Mouse (Mus musculus): ENCODE measurements around the gene Atp1b2.
A peak's percentile ranks its signal among the peaks of the same experiment; 100 is the strongest.

The Atp1b2 gene

GRCm38 (mm10) chr11:69580091-69580514 is 25.6 kb downstream of the Atp1b2 start, which contains the start of the genes Wrap53 and Trp53:
Gene Wrap53, minus strand, starts transcription at chr11:69580255.
Gene Trp53, plus strand, starts transcription at chr11:69580359.
- DNase-seq (ENCODE audit: low spot score), result peak; percentile 96

- peak; percentile 98 for DNase-seq (ENCODE audit: low spot score)
Observed at GRCm38 (mm10) chr11:69579128-69580017, 26.4 kb downstream of the Atp1b2 start.

DNA sequence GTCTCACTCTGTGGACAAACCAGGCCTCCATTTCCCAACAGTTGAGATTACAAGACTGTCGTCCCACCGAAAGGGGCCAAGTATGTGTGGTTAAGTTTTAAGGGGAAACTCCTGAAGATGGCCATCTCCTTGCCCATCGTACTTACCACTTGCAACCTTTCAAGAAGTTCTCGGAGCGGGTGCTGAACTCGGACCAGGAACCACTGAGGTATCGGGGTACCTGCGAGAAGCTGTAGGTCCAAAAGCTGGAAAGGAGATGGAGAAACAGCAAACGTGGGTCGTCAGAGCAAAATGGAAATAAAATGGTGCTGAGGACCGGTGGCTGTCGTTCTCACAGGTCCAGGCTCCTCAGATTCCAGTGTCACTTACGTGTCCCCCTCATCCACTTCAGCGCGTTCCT is 27.4 kb downstream of the Atp1b2 start:
- DNase-seq (ENCODE audit: low spot score), result no peak

DNA sequence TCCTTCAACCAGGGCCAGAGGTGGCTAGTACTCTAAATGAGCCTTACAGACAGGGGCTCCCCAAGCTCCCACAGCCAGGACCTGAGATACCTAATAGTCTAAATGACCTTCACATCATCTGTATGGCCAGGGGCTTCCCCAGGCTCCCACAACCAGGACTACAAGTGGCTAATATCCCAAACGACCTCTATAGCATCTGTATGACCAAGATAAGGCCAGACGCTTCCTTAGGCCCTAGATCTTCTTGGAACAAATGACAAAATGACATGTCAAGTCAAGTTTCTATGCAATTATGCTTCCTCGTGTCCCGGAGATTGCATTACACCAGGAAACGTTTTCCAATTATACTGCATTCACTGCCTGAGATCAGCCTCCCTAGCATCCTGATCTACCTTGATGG is 29.4 kb downstream of the Atp1b2 start:
- DNase-seq (ENCODE audit: low spot score), result no peak

DNA sequence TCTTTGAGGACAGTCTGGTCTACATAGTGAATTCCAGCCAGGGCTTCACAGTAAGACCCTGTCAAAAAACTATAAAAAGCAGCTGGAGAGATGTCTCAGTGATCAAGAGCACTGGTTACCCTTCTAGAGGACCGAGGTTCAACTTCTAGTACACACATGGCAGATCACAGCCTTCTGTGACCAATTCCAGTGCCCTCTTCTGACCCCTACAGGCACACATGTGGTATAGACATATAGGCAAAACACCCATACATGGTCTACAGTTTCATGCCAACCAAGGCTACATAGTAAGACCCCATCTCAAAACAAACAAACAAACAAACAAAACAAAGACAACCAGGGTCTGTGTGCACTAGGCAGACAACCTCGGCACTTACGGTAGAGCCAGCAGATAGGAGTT is 30.5 kb downstream of the Atp1b2 start:
- DNase-seq (ENCODE audit: low spot score), result peak; percentile 77

- no peak for DNase-seq (ENCODE audit: low spot score)
Observed at GRCm38 (mm10) chr11:69565131-69565530, 40.6 kb downstream of the Atp1b2 start.

- DNase-seq (ENCODE audit: low spot score), result no peak
Observed at GRCm38 (mm10) chr11:69564391-69564790, 41.4 kb downstream of the Atp1b2 start.

GRCm38 (mm10) chr11:69563373-69563772 is 42.4 kb downstream of the Atp1b2 start:
- DNase-seq (ENCODE audit: low spot score), result no peak

- peak; percentile 81 for DNase-seq (ENCODE audit: low spot score)
Observed at GRCm38 (mm10) chr11:69560896-69561854, 44.6 kb downstream of the Atp1b2 start.

GRCm38 (mm10) chr11:69559851-69560765 is 45.6 kb downstream of the Atp1b2 start, which contains the start of gene Efnb3:
Gene Efnb3, minus strand, starts transcription at chr11:69560205.
- DNase-seq (ENCODE audit: low spot score), result peak; percentile 86

- DNase-seq (ENCODE audit: low spot score), result no peak
Observed at GRCm38 (mm10) chr11:69559183-69559582, 46.6 kb downstream of the Atp1b2 start.

- DNase-seq (ENCODE audit: low spot score), result no peak
Observed at GRCm38 (mm10) chr11:69558756-69559155, 47.0 kb downstream of the Atp1b2 start.

GRCm38 (mm10) chr11:69557381-69557958 is 48.3 kb downstream of the Atp1b2 start:
- peak; percentile 81 for DNase-seq (ENCODE audit: low spot score)

DNA sequence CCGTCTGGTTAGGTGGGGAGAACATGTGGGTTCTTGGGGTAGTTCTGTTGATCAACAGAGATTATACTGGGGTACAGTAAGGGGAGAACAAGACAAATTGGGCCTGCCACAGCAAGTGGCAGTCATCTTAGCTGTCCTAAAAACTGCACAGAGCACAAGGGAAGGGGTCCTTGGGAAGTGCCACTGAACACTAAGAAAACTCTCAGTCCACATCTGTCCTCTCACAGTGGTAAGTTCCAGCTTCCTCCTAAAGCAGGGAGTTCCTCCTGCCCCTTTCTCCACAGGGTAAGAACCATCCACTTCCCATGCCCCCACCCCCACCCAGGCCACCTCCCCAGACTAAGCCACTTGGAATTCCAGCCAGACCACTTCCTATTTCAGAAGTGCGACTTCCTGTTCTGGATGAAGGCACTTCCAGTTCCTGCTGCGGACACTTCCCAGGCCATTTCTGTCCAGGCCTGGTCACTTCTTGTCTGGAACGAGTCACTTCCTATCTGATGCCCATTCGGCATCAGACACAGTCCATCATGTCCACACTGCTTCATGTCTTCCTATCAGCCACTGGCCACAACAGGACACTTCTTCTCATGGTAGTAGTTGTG is 51.1 kb downstream of the Atp1b2 start:
- DNase-seq (ENCODE audit: low spot score), result no peak

- peak; percentile 82 for DNase-seq (ENCODE audit: low spot score)
Observed at GRCm38 (mm10) chr11:69553341-69553721, 52.4 kb downstream of the Atp1b2 start.

- DNase-seq (ENCODE audit: low spot score), result peak; percentile 93
Observed at GRCm38 (mm10) chr11:69552622-69553340, 53.0 kb downstream of the Atp1b2 start.

GRCm38 (mm10) chr11:69551310-69551709 is 54.4 kb downstream of the Atp1b2 start:
- DNase-seq (ENCODE audit: low spot score), result no peak

All from embryo, embryonic 10 days (tissue).